Mouse (Mus musculus): Measurements from ENCODE around the gene Prmt3.

Prmt3 gene

GRCm38 (mm10) chr7:49857347-49857746 lies 79.2 kb downstream of the Prmt3 start:
- no peak for DNase-seq (ENCODE audit: low spot score in 2 of 2)

GRCm38 (mm10) chr7:49858257-49858656 lies 80.1 kb downstream of the Prmt3 start:
- DNase-seq (ENCODE audit: low spot score in 2 of 2): no peak

- no peak for DNase-seq (ENCODE audit: low spot score in 2 of 2)
Measured at GRCm38 (mm10) chr7:49859820-49860219, 81.7 kb downstream of the Prmt3 start.

GRCm38 (mm10) chr7:49861196-49861595 lies 83.0 kb downstream of the Prmt3 start:
- DNase-seq (ENCODE audit: low spot score in 2 of 2): no peak

GRCm38 (mm10) chr7:49863753-49864152 lies 85.6 kb downstream of the Prmt3 start:
- DNase-seq (ENCODE audit: low spot score in 2 of 2): no peak

GRCm38 (mm10) chr7:49869656-49870055 lies 91.5 kb downstream of the Prmt3 start:
- DNase-seq (ENCODE audit: low spot score in 2 of 2): no peak

GRCm38 (mm10) chr7:49870276-49870675 lies 92.1 kb downstream of the Prmt3 start:
- DNase-seq (ENCODE audit: low spot score in 2 of 2): no peak

- DNase-seq (ENCODE audit: low spot score in 2 of 2): no peak
Measured at GRCm38 (mm10) chr7:49877307-49877706, 99.2 kb downstream of the Prmt3 start.

- no peak for DNase-seq (ENCODE audit: low spot score in 2 of 2)
Measured at GRCm38 (mm10) chr7:49879051-49879450, 100.9 kb downstream of the Prmt3 start.

GRCm38 (mm10) chr7:49879998-49880707 lies 102.0 kb downstream of the Prmt3 start:
- DNase-seq (ENCODE audit: low spot score in 2 of 2): no peak

GRCm38 (mm10) chr7:49882288-49882687 lies 104.1 kb downstream of the Prmt3 start:
- DNase-seq (ENCODE audit: low spot score in 2 of 2): no peak

GRCm38 (mm10) chr7:49882694-49883389 lies 104.7 kb downstream of the Prmt3 start:
- no peak for DNase-seq (ENCODE audit: low spot score in 2 of 2)

- DNase-seq (ENCODE audit: low spot score in 2 of 2): no peak
Measured at GRCm38 (mm10) chr7:49887776-49888390, 109.7 kb downstream of the Prmt3 start.

GRCm38 (mm10) chr7:49894786-49895185 lies 116.6 kb downstream of the Prmt3 start:
- no peak for DNase-seq (ENCODE audit: low spot score in 2 of 2)

GRCm38 (mm10) chr7:49895296-49895695 lies 117.2 kb downstream of the Prmt3 start:
- no peak for DNase-seq (ENCODE audit: low spot score in 2 of 2)

GRCm38 (mm10) chr7:49902003-49902552 lies 123.9 kb downstream of the Prmt3 start:
- no peak for DNase-seq (ENCODE audit: low spot score in 2 of 2)

GRCm38 (mm10) chr7:49907191-49908171 lies 129.3 kb downstream of the Prmt3 start:
- no peak for DNase-seq (ENCODE audit: low spot score in 2 of 2)
